Mouse (Mus musculus) hindbrain, embryonic 16.5 days (tissue): ENCODE results near the gene Uvrag. TPM values are rescaled to one million over a fixed set of nuclear protein-coding genes. Genes with fewer than 3 reads are reported as not detected.

ENCODE experiments used
- ATAC-seq: fragments of 200-750 bp; cut with Nextera tagmentation; 2 replicates; pipeline ENCODE4 v1.8.0; 2017; ENCODE audit warnings: moderate TSS enrichment, moderate library complexity
- H3K27ac ChIP-seq: fragments of 300-500 bp; sonication (generic); 2 replicates; pipeline ENCODE4 v1.5.1; 2014; ENCODE audit warnings: low read depth, mild to moderate bottlenecking, control low read depth, low read length, moderate library complexity
- H3K27me3 ChIP-seq: fragments of 300-500 bp; sonication (generic); replicated peaks from 2 replicates; pipeline ENCODE4 v1.6.1; 2014; ENCODE audit warnings: low read length; ENCODE audit not compliant: control insufficient read depth, insufficient read depth
- H3K36me3 ChIP-seq: fragments of 300-500 bp; sonication (generic); 2 replicates; pipeline ENCODE4 v1.6.1; 2014; ENCODE audit warnings: mild to moderate bottlenecking, low read length, moderate library complexity, mixed read lengths; ENCODE audit not compliant: control insufficient read depth, insufficient read depth
- H3K4me1 ChIP-seq: fragments of 300-500 bp; sonication (generic); 2 replicates; pipeline ENCODE4 v1.6.1; 2014; ENCODE audit warnings: low read depth, low read length; ENCODE audit not compliant: control insufficient read depth, insufficient read depth
- H3K4me2 ChIP-seq: fragments of 300-500 bp; sonication (generic); 2 replicates; pipeline ENCODE4 v1.6.1; 2014; ENCODE audit warnings: mild to moderate bottlenecking, low read length, control low read depth, moderate library complexity
- H3K4me3 ChIP-seq: fragments of 300-500 bp; sonication (generic); 2 replicates; pipeline ENCODE4 v1.5.1; 2014; ENCODE audit warnings: mild to moderate bottlenecking, low read length, control low read depth, moderate library complexity
- H3K9ac ChIP-seq: fragments of 300-500 bp; sonication (generic); 2 replicates; pipeline ENCODE4 v1.6.1; 2014; ENCODE audit warnings: low read depth, mild to moderate bottlenecking, control low read depth, low read length, moderate library complexity
- H3K9me3 ChIP-seq: fragments of 300-500 bp; sonication (generic); 2 replicates; pipeline ENCODE4 v1.6.1; 2014; ENCODE audit warnings: mild to moderate bottlenecking, low read length, moderate library complexity; ENCODE audit not compliant: control insufficient read depth
- WGBS: fragments of 180-500 bp; shearing (Covaris S2); extraction: QIAGEN DNeasy Blood & Tissue Kit; methylation state at CpG from one replicate; pipeline ENCODE4 v1.1.7; 2014; 5-methylcytosine and 5-hydroxymethylcytosine counted together
- polyA plus RNA-seq: library from polyadenylated mRNA; unstranded; fragments of >200 nt; fragmentation: Nextera tagmentation; extraction: Ambion mirVana; gene quantifications from 2 replicates; pipeline ENCODE4 v1.2.1, GENCODE M21; 2015

Gene Uvrag
- polyA plus RNA-seq, 1 experiment from 2014 or later = 14.4 TPM

DNA sequence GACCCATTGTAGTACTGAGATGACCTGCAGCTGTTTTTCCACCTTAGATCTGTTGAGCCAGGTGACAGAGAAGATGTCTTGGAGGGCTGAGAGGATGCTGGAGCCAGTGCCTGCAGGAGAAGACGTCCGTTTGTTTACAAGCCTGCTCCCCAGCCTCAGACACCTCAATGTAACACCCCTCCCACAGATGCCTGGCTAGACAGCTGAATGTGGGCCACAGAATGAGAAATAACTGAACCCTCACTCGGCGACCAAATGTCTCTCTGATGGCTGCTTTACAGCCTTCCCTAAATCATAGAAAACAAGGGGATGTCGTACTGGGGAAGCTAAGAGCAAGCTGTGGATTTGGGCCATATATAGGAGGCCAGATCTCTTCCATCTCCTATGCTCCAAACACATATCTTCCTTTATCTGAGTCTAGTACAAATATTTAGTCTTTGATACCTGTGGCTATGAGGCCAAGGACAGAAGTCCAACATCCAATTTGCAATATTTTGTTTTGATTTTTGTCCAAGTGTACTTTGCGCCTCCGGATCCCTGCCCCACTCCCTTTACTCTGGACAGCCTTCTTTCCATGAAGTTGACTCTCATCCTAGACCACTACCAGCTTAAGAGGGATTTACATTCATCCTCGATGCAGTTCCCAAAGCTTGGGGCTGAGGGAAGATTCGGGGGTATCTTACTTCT is 28.9 kb upstream of the Uvrag start:
- Histone ChIP-seq H3K27me3 (no peaks in the 10 kb centered on the region), H3K27ac (no peak overlapping the region), H3K9me3 (no peaks in the 10 kb centered on the region), H3K4me1 (no peaks in the 10 kb centered on the region), H3K9ac (no peak overlapping the region), H3K4me3 (no peak overlapping the region), H3K36me3 (no peaks in the 10 kb centered on the region), H3K4me2 (no peak overlapping the region)
- ATAC-seq = no peak
- WGBS = 89% methylated on average over 9 of the region's 9 CpGs

DNA sequence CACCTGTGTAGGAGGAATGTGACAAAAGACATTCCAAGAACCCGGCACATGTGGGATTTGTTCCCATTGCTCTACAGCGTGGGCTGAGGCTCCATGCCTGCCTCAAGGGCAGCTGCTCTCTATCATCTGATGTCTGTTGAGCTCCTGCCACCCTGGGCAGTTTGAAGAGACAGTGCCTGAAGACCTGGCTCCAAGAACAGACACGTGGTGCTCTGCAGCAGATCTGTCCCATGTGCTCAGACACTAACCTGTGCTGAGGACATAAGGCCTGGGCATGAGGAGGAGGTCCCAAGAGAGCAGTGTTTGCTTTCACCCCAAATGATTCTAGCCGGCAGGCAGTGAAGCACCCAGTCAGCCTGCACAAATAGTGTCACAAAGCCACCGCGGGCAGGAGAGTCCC is 27.8 kb upstream of the Uvrag start:
- Histone ChIP-seq H3K27ac (no peak overlapping the region), H3K27me3 (no peaks in the 10 kb centered on the region), H3K9ac (no peak overlapping the region), H3K4me3 (no peak overlapping the region), H3K4me2 (no peak overlapping the region), H3K36me3 (no peaks in the 10 kb centered on the region), H3K9me3 (no peaks in the 10 kb centered on the region), H3K4me1 (no peaks in the 10 kb centered on the region)
- WGBS = 86% methylated on average over 6 of the region's 6 CpGs
- no peak for ATAC-seq

DNA sequence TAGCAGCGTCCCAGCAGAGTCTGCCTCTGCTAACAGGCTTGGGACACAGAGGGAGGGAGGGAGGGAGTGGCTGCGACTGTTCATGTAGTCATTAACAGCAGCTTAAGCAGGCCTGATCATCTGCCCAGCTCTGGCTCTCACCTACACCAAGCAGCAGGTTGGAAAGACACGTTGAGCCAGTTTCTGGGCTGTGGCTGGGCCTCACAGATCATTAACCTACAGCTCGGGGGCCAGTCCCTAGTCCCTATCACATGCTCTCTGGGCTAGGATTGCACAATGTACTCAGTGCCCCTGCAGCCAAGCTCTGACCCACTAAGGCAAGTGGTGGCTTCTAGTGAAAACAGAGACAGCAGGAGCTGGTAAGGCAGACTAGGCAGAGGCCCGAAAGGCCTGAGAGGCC is 27.0 kb upstream of the Uvrag start:
- Histone ChIP-seq H3K4me2 (no peak overlapping the region), H3K36me3 (no peaks in the 10 kb centered on the region), H3K4me3 (no peak overlapping the region), H3K27me3 (no peaks in the 10 kb centered on the region), H3K9ac (no peak overlapping the region), H3K9me3 (no peaks in the 10 kb centered on the region), H3K4me1 (no peaks in the 10 kb centered on the region), H3K27ac (no peak overlapping the region)
- 64% methylated on average over 5 of the region's 5 CpGs for WGBS
- no peak for ATAC-seq

DNA sequence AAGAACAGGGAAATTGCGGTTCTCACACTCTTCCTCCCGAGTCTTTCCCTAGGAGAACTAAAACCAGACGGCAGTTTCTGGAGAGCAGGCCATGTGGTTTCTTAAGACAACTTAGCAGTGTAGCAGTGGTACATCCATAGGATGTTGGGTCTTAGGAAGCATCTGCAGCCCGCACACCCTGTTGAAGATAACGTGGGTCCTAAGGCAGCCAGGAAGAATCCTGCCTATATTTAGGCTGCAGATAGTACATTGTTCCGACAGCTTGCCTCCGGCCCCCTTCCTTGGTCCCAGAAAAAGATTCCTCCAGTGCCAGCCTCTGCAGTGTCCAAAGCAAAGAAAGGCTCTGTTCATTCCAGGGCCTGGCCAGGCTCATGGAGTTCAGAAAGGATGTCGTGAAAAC is 25.2 kb upstream of the Uvrag start:
- Histone ChIP-seq H3K4me1 (no peaks in the 10 kb centered on the region), H3K27me3 (no peaks in the 10 kb centered on the region), H3K27ac (no peak overlapping the region), H3K4me2 (no peak overlapping the region), H3K4me3 (no peak overlapping the region), H3K36me3 (no peaks in the 10 kb centered on the region), H3K9me3 (no peaks in the 10 kb centered on the region), H3K9ac (no peak overlapping the region)
- WGBS = 88% methylated on average over 8 of the region's 8 CpGs
- no peak for ATAC-seq

DNA sequence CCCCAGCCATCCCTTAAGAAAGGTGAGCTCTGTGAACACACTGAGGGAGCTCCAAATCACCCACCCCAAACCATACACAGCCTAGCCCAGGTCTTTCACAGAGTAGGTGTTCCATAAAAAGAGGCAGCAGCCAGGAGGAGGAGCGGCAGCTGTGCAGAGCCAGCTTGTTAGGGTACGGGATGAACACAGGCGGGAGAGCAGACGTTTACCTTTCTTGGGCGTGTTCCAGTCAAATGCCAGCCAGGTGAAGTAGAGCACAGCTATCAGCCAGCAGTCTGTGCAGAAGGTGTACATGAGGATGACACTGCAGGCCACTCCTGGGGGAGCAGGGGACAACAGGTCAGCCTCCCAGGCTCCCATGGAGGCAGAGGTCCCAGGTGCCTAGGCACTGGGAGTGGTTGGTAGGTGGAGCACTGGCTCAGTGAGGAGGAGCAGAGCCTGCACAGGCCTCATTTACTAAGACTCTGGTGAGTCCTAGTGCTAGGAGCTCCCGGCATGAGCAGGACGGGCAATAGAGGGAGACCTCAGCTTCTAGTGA is 24.0 kb upstream of the Uvrag start:
- Histone ChIP-seq H3K9me3 (no peaks in the 10 kb centered on the region), H3K9ac (no peak overlapping the region), H3K4me1 (no peaks in the 10 kb centered on the region), H3K36me3 (no peaks in the 10 kb centered on the region), H3K4me2 (no peak overlapping the region), H3K27ac (no peak overlapping the region), H3K27me3 (no peaks in the 10 kb centered on the region), H3K4me3 (no peak overlapping the region)
- WGBS = 87% methylated on average over 7 of the region's 7 CpGs
- ATAC-seq = no peak

DNA sequence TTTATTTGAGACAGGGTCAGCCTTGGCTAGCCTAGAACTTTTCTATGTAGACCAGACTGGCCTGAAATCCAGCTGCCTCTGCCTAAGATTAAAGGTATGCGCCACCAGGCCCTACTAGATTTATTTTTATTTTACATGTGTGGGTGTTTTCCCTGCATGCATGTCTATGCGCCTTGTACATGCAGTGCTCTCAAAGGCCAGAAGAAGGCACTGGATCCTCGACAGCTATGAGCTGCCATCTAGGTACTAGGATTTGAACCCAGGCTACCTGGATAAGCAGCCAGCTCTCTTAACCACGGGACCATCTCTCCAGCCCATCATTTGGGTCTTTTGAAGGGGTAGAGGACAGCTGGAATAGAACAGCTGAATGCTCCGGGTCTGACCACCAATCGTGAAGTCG is 21.5 kb upstream of the Uvrag start:
- Histone ChIP-seq H3K4me1 (no peaks in the 10 kb centered on the region), H3K9ac (no peak overlapping the region), H3K36me3 (0 out of 2 replicates have a peak, but pooled peaks cover 2% of the 10 kb centered on the region), H3K27me3 (no peaks in the 10 kb centered on the region), H3K4me2 (no peak overlapping the region), H3K9me3 (no peaks in the 10 kb centered on the region), H3K4me3 (no peak overlapping the region), H3K27ac (no peak overlapping the region)
- WGBS = 88% methylated on average over 7 of the region's 7 CpGs
- no peak for ATAC-seq

DNA sequence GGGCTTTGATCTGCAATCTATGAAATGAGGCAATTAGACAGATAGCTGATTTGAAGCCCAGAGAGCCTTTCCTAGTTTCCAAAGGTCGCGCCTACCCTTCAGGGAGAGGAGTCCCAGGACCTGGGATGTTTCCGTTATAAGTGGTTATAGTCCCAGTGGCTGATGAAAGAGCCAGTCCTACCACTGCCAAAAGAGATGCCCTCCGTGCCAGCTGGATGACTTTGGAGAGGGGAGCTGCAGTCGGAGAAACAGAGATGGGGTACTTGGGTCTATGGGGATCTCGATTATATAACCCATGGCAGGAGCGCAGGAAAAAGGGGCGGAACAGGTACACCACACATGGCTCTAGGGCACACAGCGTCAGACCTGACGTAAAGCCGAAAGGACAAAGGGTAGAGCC is 21.0 kb upstream of the Uvrag start:
- 0 out of 2 replicates have a peak, but pooled peaks cover 2% of the 10 kb centered on the region for H3K36me3 ChIP-seq

DNA sequence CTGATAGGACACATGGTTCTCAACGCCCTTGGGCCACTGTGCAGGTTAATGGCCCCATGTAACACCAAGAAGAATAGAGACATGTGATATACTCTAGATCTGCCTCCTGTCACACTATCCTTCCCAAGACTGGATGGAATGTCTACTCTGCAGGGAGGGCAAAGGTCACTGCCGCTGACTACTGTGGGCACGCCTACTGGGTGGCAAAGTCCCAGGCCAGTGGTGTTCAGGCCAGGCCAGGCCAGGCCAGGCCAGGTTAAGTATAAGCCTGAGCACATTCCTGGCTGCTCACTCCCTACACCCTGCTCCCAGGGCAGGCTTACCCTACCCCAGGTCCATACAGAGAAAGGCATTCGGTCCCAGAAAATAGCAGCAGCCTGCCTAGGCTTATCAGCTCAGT is 20.6 kb upstream of the Uvrag start:
- Histone ChIP-seq H3K4me2 (no peak overlapping the region), H3K27ac (no peak overlapping the region), H3K9ac (no peak overlapping the region), H3K27me3 (no peaks in the 10 kb centered on the region), H3K4me3 (no peak overlapping the region), H3K4me1 (no peaks in the 10 kb centered on the region), H3K36me3 (0 out of 2 replicates have a peak, but pooled peaks cover 2% of the 10 kb centered on the region), H3K9me3 (no peaks in the 10 kb centered on the region)
- WGBS = 65% methylated on average over 4 of the region's 4 CpGs
- ATAC-seq = no peak

More for the DNA sequence above, 21.0 kb upstream of the Uvrag start:
- Histone ChIP-seq H3K9me3 (no peaks in the 10 kb centered on the region), H3K27me3 (no peaks in the 10 kb centered on the region), H3K4me2 (no peak overlapping the region), H3K27ac (no peak overlapping the region), H3K4me1 (no peaks in the 10 kb centered on the region), H3K4me3 (no peak overlapping the region), H3K9ac (no peak overlapping the region)
- no peak for ATAC-seq
- WGBS = 91% methylated on average over 11 of the region's 11 CpGs

DNA sequence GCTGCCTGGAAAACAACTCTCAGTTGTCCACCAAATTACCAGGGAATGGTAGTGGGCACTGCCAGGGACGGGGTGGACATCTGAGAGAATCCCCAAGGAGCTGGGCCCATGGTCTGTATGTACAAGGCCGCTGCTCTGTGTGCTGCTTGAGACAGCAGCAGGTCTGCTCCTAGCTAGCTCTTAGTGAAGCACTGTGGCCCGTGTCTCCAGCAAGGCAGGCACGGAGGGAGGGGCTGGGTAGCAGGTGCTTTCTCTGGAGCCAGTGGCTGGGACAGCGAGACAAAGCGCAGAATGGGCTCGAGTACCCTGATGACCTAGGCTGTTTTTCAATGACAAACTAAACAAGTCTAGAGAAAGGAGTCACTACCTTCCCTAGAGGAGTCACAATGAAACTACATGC is 20.1 kb upstream of the Uvrag start:
- 49% methylated on average over 7 of the region's 7 CpGs for WGBS

More for the DNA sequence above, 20.1 kb upstream of the Uvrag start:
- Histone ChIP-seq H3K27ac (no peak overlapping the region), H3K36me3 (0 out of 2 replicates have a peak, but pooled peaks cover 2% of the 10 kb centered on the region), H3K4me3 (no peak overlapping the region), H3K4me1 (no peaks in the 10 kb centered on the region), H3K9ac (no peak overlapping the region), H3K9me3 (no peaks in the 10 kb centered on the region), H3K4me2 (no peak overlapping the region), H3K27me3 (no peaks in the 10 kb centered on the region)
- ATAC-seq = no peak
